8 mouse cellular contexts compared by ENCODE assay signal in the genomic region with DNA sequence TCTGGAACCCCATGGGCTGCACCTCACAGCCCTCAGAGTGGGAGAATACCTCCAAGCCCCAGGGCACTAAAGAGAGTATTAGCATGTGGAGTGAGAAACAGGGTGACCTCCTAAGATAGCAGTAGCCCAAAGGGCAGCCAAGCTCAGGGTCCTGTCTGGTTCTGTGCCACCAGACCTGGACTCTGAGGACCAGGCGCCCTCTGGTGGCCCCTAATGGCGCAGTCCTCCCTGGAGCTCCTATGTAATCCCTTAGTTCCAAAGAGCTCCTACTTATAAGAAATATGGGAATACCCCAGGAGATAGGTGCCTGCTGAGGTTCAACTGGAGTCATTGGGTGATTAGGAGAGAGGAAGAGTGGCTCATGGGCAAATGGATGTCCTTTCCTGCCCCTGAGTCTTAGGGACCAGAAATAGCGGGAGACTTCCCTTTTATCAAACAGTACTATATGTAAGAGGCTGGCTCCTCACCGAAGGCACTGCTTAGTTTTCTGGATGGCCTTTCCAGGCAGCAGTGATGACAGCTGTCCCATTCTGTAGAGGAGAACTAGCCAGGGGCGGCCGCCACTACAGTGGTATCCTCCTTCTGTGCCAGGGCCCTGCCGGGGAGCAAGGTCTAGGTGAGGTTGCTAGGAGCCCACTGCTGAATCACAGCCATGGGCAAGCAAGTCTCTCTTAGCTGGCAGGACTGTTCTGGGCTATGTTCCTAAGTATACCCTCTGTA. TPM values are rescaled to one million over a fixed set of nuclear protein-coding genes. Genes with fewer than 3 reads are reported as not detected.
A peak's percentile ranks its signal among the peaks of the same experiment; 100 is the strongest.
DNase-seq lines count a peak whose midpoint lies in the region; ATAC-seq and TF ChIP-seq lines count a peak whose summit lies in the region.

No protein-coding gene starts in this region.

- H3K27ac ChIP-seq in embryonic facial prominence, embryonic 14.5 days (replicated peaks; ENCODE audit: low read depth, low read length) = no peak overlapping the region
- H3K27ac ChIP-seq in heart, embryonic 13.5 days (replicated peaks) = no peak overlapping the region
- H3K27ac ChIP-seq in liver, embryonic 14.5 days = no peak overlapping the region
- no peak overlapping the region for H3K27ac ChIP-seq in neural tube, embryonic 14.5 days (ENCODE audit: low read depth, low read length)

- H3K4me1 ChIP-seq in embryonic facial prominence, embryonic 14.5 days (ENCODE audit: control insufficient read depth, insufficient read depth, low read length) = peaks cover 22% of the 10 kb centered on the region
- H3K4me1 ChIP-seq in heart, embryonic 13.5 days = peaks cover 44% of the 10 kb centered on the region
- H3K4me1 ChIP-seq in liver, embryonic 14.5 days (replicated peaks; ENCODE audit: control insufficient read depth in 2 of 2, insufficient read depth in 2 of 2, low read length in 1 of 2) = no peaks in the 10 kb centered on the region
- peaks cover 39% of the 10 kb centered on the region for H3K4me1 ChIP-seq in neural tube, embryonic 14.5 days (ENCODE audit: control insufficient read depth, insufficient read depth, low read length)

- no peak for ATAC-seq in embryonic facial prominence, embryonic 14.5 days (ENCODE audit: low read depth)
- ATAC-seq in heart, embryonic 13.5 days (ENCODE audit: extremely low read depth, insufficient number of reproducible peaks, low FRiP score, low TSS enrichment) = no peak
- no peak for ATAC-seq in liver, embryonic 14.5 days (ENCODE audit: insufficient read depth)
- peak; percentile 22; the same call in 1 of the 2 replicates for ATAC-seq in neural tube, embryonic 14.5 days (ENCODE audit: low read depth)

- TF ChIP-seq CTCF in C2C12 (IDR thresholded peaks at IDR 0.05; ENCODE audit: control insufficient read depth, insufficient read depth, insufficient read length) = peak; percentile 67
- peak; percentile 80 for TF ChIP-seq CTCF in liver, embryonic 14.5 days (IDR thresholded peaks at IDR 0.05; ENCODE audit: low read depth)

- 68% methylated on average over 7 of the region's 7 CpGs for WGBS in embryonic facial prominence, embryonic 14.5 days
- whole genome bisulfite sequencing in heart, embryonic 13.5 days = 50% methylated on average over 7 of the region's 7 CpGs
- WGBS in liver, embryonic 14.5 days (ENCODE audit: insufficient replicate concordance) = 34% methylated on average over 7 of the region's 7 CpGs
- 64% methylated on average over 7 of the region's 7 CpGs for WGBS in neural tube, embryonic 14.5 days

- H3K79me3 ChIP-seq in C2C12 (ENCODE audit: low read depth) = peaks cover 71% of the 10 kb centered on the region

- DNase-seq in adrenal gland, postnatal 25 days = peak; percentile 86
- DNase-seq in embryonic facial prominence, embryonic 14.5 days (ENCODE audit: low spot score) = peak; percentile 85
- DNase-seq in kidney, postnatal 14 days = peak; percentile 86
- peak; percentile 15 to 23 (median 19) for DNase-seq in liver, embryonic 14.5 days (ENCODE audit: low read depth in 3 of 3, low spot score in 3 of 3)
- peak; percentile 60 for DNase-seq in thymus, postnatal 0 days (ENCODE audit: low spot score)

- no peak overlapping the region for H3ac ChIP-seq in C2C12 (ENCODE audit: control insufficient read depth, insufficient read length, low read depth)

- H3K36me3 ChIP-seq in C2C12 (ENCODE audit: control insufficient read depth, insufficient read depth) = peaks cover 58% of the 10 kb centered on the region
- H3K36me3 ChIP-seq in embryonic facial prominence, embryonic 14.5 days (ENCODE audit: control insufficient read depth, insufficient read depth, low read length) = peaks cover 7% of the 10 kb centered on the region; the same call in 1 of the 2 replicates
- H3K36me3 ChIP-seq in heart, embryonic 13.5 days = peaks cover 7% of the 10 kb centered on the region
- H3K36me3 ChIP-seq in liver, embryonic 14.5 days (replicated peaks; ENCODE audit: control insufficient read depth, insufficient read depth, low read depth) = no peaks in the 10 kb centered on the region
- H3K36me3 ChIP-seq in neural tube, embryonic 14.5 days (ENCODE audit: control insufficient read depth, insufficient read depth, low read length) = no peaks in the 10 kb centered on the region

- H3K27me3 ChIP-seq in C2C12 (ENCODE audit: control insufficient read depth, insufficient read depth, insufficient read length) = no peaks in the 10 kb centered on the region
- H3K27me3 ChIP-seq in embryonic facial prominence, embryonic 14.5 days (replicated peaks; ENCODE audit: control insufficient read depth, insufficient read depth, low read length) = no peaks in the 10 kb centered on the region
- H3K27me3 ChIP-seq in heart, embryonic 13.5 days (replicated peaks) = peaks cover 58% of the 10 kb centered on the region
- H3K27me3 ChIP-seq in liver, embryonic 14.5 days (ENCODE audit: control insufficient read depth, insufficient read depth, low read length) = peaks cover 41% of the 10 kb centered on the region
- peaks cover 5% of the 10 kb centered on the region; the same call in 1 of the 2 replicates for H3K27me3 ChIP-seq in neural tube, embryonic 14.5 days (ENCODE audit: control insufficient read depth, insufficient read depth, low read length)

- H3K9me3 ChIP-seq in embryonic facial prominence, embryonic 14.5 days (ENCODE audit: control insufficient read depth, low read length) = no peaks in the 10 kb centered on the region
- H3K9me3 ChIP-seq in heart, embryonic 13.5 days = no peaks in the 10 kb centered on the region
- no peaks in the 10 kb centered on the region for H3K9me3 ChIP-seq in liver, embryonic 14.5 days (ENCODE audit: control insufficient read depth, low read length)
- no peaks in the 10 kb centered on the region for H3K9me3 ChIP-seq in neural tube, embryonic 14.5 days (ENCODE audit: control insufficient read depth, low read length)

- no peak for TF ChIP-seq EP300 in liver, embryonic 14.5 days (IDR thresholded peaks at IDR 0.05; ENCODE audit: low read depth)

- peak overlapping the region; percentile 71 for H3K4me2 ChIP-seq in embryonic facial prominence, embryonic 14.5 days (ENCODE audit: low read depth, low read length)
- H3K4me2 ChIP-seq in heart, embryonic 13.5 days = peak overlapping the region; percentile 75
- H3K4me2 ChIP-seq in liver, embryonic 14.5 days (ENCODE audit: low read depth) = no peak overlapping the region
- peak overlapping the region; percentile 67; the same call in 1 of the 2 replicates for H3K4me2 ChIP-seq in neural tube, embryonic 14.5 days (ENCODE audit: low read depth, low read length)

- H3K9ac ChIP-seq in embryonic facial prominence, embryonic 14.5 days (ENCODE audit: low read depth, low read length) = peak overlapping the region; percentile 94
- H3K9ac ChIP-seq in heart, embryonic 13.5 days = peak overlapping the region; percentile 89; the same call in 1 of the 2 replicates
- H3K9ac ChIP-seq in liver, embryonic 14.5 days (replicated peaks) = no peak overlapping the region
- no peak overlapping the region for H3K9ac ChIP-seq in neural tube, embryonic 14.5 days (replicated peaks; ENCODE audit: low read depth, low read length)

- peaks cover 76% of the 10 kb centered on the region for H3K79me2 ChIP-seq in C2C12 (ENCODE audit: control insufficient read depth, insufficient read depth)

- peak overlapping the region; percentile 18 for H3K4me3 ChIP-seq in C2C12 (ENCODE audit: insufficient read depth, poor library complexity, severe bottlenecking)
- peak overlapping the region; percentile 90; the same call in 1 of the 2 replicates for H3K4me3 ChIP-seq in embryonic facial prominence, embryonic 14.5 days (ENCODE audit: low read depth, low read length)
- peak overlapping the region; percentile 81; the same call in 1 of the 2 replicates for H3K4me3 ChIP-seq in heart, embryonic 13.5 days
- H3K4me3 ChIP-seq in liver, embryonic 14.5 days (ENCODE audit: insufficient read depth in 1 of 2, low read depth in 2 of 2, low read length in 2 of 2) = no peak overlapping the region
- H3K4me3 ChIP-seq in neural tube, embryonic 14.5 days (ENCODE audit: low read depth, low read length) = no peak overlapping the region

TF ChIP-seq in C2C12, 6 proteins besides CTCF, POLR2A, EP300 and RAD21:
- no peak for TF ChIP-seq USF1 (IDR thresholded peaks at IDR 0.05; ENCODE audit: low read depth)
- TF ChIP-seq CEBPB (IDR thresholded peaks at IDR 0.05; ENCODE audit: low read depth) = no peak
- TF ChIP-seq MYOG (IDR thresholded peaks at IDR 0.05; ENCODE audit: control insufficient read depth, extremely low read depth, insufficient read length) = no peak
- no peak for TF ChIP-seq MYOD1 (IDR thresholded peaks at IDR 0.05; ENCODE audit: control insufficient read depth, insufficient read length, low read depth)
- TF ChIP-seq FOSL1 (IDR thresholded peaks at IDR 0.05; ENCODE audit: insufficient read depth, low read length, poor library complexity, severe bottlenecking) = no peak
- TF ChIP-seq MAX (IDR thresholded peaks at IDR 0.05) = no peak

RNA-seq across cellular contexts. Expression of a gene that starts 2.7 kb away (rescaled TPM):
- 380 TPM for polyA plus RNA-seq in C2C12 (2012; fragmentation: generic; extraction: Trizol)
- total RNA-seq in adrenal gland, postnatal 25 days (2021) = 66.0 and 69.4 TPM in 2 replicates
- 93.3 and 104 TPM in 2 replicates for polyA plus RNA-seq in embryonic facial prominence, embryonic 14.5 days (2014; fragmentation: Nextera tagmentation; extraction: Ambion mirVana)
- 53.1 and 61.5 TPM in 2 replicates for polyA plus RNA-seq in heart, embryonic 13.5 days (2015; fragmentation: Nextera tagmentation; extraction: Ambion mirVana)
- polyA plus RNA-seq in liver, embryonic 14.5 days (2012; rRNA removed) = 1.6 and 1.7 TPM in 2 replicates
- polyA plus RNA-seq in liver, embryonic 14.5 days (2014; fragmentation: Nextera tagmentation; extraction: Ambion mirVana) = 1.8 and 2.1 TPM in 2 replicates
- 58.5 and 65.7 TPM in 2 replicates for polyA plus RNA-seq in neural tube, embryonic 14.5 days (2014; fragmentation: Nextera tagmentation; extraction: Ambion mirVana)
- 24.3 and 25.9 TPM in 2 replicates for polyA plus RNA-seq in thymus, postnatal 0 days (2015; fragmentation: Nextera tagmentation; extraction: Ambion mirVana)

Comparison
In these comparisons a context has a peak if more than half of its experiments do, and no peak if none do; other contexts are left out.
1. H3K4me3 ChIP-seq: peak in C2C12 (single experiment), embryonic facial prominence, embryonic 14.5 days (single experiment) and heart, embryonic 13.5 days (single experiment); none in liver, embryonic 14.5 days (0 of 2) and neural tube, embryonic 14.5 days (single experiment).
2. DNase-seq: peak in every context shown above with its lines; median percentile 86 in adrenal gland, postnatal 25 days; 86 in kidney, postnatal 14 days; 85 in embryonic facial prominence, embryonic 14.5 days; 60 in thymus, postnatal 0 days; 19 in liver, embryonic 14.5 days.
3. H3K9ac ChIP-seq: peak in embryonic facial prominence, embryonic 14.5 days (single experiment) and heart, embryonic 13.5 days (single experiment); none in liver, embryonic 14.5 days (single experiment) and neural tube, embryonic 14.5 days (single experiment).